Mouse (Mus musculus): ENCODE data around the gene Sorbs2.

Gene Sorbs2

GRCm38 (mm10) chr8:45621576-45622178 is 114.1 kb downstream of the Sorbs2 start:
- intact Hi-C loops (cut with DNase I) = loop anchor here (10.0 kb wide), 2 partner anchors 147 to 153 kb away; no protein-coding TSS in a partner anchor

GRCm38 (mm10) chr8:45626406-45626805 is 118.8 kb downstream of the Sorbs2 start:
- intact Hi-C loops (cut with DNase I) = loop anchor here (10.0 kb wide), 2 partner anchors 148 to 152 kb away; no protein-coding TSS in a partner anchor

- intact Hi-C loops (cut with DNase I) = loop anchor here (10.0 kb wide), 2 partner anchors 147 to 153 kb away; no protein-coding TSS in a partner anchor
Measured at GRCm38 (mm10) chr8:45627246-45628241, 120.0 kb downstream of the Sorbs2 start.

- intact Hi-C loops (cut with DNase I) = loop anchor here (10.0 kb wide), 2 partner anchors 146 to 154 kb away; no protein-coding TSS in a partner anchor
Measured at GRCm38 (mm10) chr8:45628421-45629065, 121.0 kb downstream of the Sorbs2 start.

GRCm38 (mm10) chr8:45629066-45629430 is 121.5 kb downstream of the Sorbs2 start:
- intact Hi-C loops (cut with DNase I) = loop anchor here (10.0 kb wide), 2 partner anchors 146 to 154 kb away; no protein-coding TSS in a partner anchor

- intact Hi-C loops (cut with DNase I) = no loop called here
Measured at GRCm38 (mm10) chr8:45631023-45631422, 123.4 kb downstream of the Sorbs2 start.

- intact Hi-C loops (cut with DNase I) = no loop called here
Measured at GRCm38 (mm10) chr8:45635155-45635554, 127.6 kb downstream of the Sorbs2 start.

- intact Hi-C loops (cut with DNase I) = no loop called here
Measured at GRCm38 (mm10) chr8:45637745-45638144, 130.2 kb downstream of the Sorbs2 start.

GRCm38 (mm10) chr8:45639444-45639843 is 131.9 kb downstream of the Sorbs2 start:
- intact Hi-C loops (cut with DNase I) = no loop called here

GRCm38 (mm10) chr8:45644651-45645050 is 137.1 kb downstream of the Sorbs2 start:
- intact Hi-C loops (cut with DNase I) = no loop called here

- intact Hi-C loops (cut with DNase I) = no loop called here
Measured at GRCm38 (mm10) chr8:45649063-45649462, 141.5 kb downstream of the Sorbs2 start.

GRCm38 (mm10) chr8:45649966-45650365 is 142.4 kb downstream of the Sorbs2 start:
- intact Hi-C loops (cut with DNase I) = no loop called here

GRCm38 (mm10) chr8:45658021-45658420 is 150.4 kb downstream of the Sorbs2 start:
- intact Hi-C loops (cut with DNase I) = no loop called here

GRCm38 (mm10) chr8:45658458-45659325 is 151.1 kb downstream of the Sorbs2 start:
- intact Hi-C loops (cut with DNase I) = no loop called here

GRCm38 (mm10) chr8:45659473-45659872 is 151.9 kb downstream of the Sorbs2 start:
- intact Hi-C loops (cut with DNase I) = no loop called here

- intact Hi-C loops (cut with DNase I) = no loop called here
Measured at GRCm38 (mm10) chr8:45660570-45660969, 153.0 kb downstream of the Sorbs2 start.

- intact Hi-C loops (cut with DNase I) = no loop called here
Measured at GRCm38 (mm10) chr8:45661605-45662004, 154.0 kb downstream of the Sorbs2 start.

GRCm38 (mm10) chr8:45666221-45666620 is 158.6 kb downstream of the Sorbs2 start:
- intact Hi-C loops (cut with DNase I) = no loop called here

GRCm38 (mm10) chr8:45673149-45673548 is 165.6 kb downstream of the Sorbs2 start:
- intact Hi-C loops (cut with DNase I) = no loop called here

GRCm38 (mm10) chr8:45675821-45676279 is 168.3 kb downstream of the Sorbs2 start:
- intact Hi-C loops (cut with DNase I) = no loop called here
